In genomic region chr4:143296153-143296552, GRCm38 (mm10) we compare ENCODE assay signal across 11 mouse cellular contexts. TPM values are rescaled to one million over a fixed set of nuclear protein-coding genes. Genes with fewer than 3 reads are reported as not detected.
DNase-seq lines count a peak whose midpoint lies in the region; ATAC-seq lines count a peak whose summit lies in the region.
"Had no signal": no experiment of that assay in that cellular context is flagged by ENCODE, and none has a peak within 500 bp of the region (broad histone marks: within the 10 kb centered on the region; RNA-seq: fewer than 3 reads in every experiment).

No protein-coding gene starts in this region.

- no peak overlapping the region for H3K9ac ChIP-seq in hindbrain, embryonic 12.5 days
- no peak overlapping the region for H3K9ac ChIP-seq in stomach, embryonic 16.5 days (ENCODE audit: low read length)

- 0 out of 2 replicates have a peak, but pooled peaks cover 4% of the 10 kb centered on the region for H3K9me3 ChIP-seq in hindbrain, embryonic 12.5 days (replicated peaks)
- H3K9me3 ChIP-seq in stomach, embryonic 16.5 days (replicated peaks; ENCODE audit: control insufficient read depth, low read length), result no peaks in the 10 kb centered on the region
- H3K9me3 ChIP-seq: heart, embryonic 10.5 days had no signal

- peak; percentile 66 for DNase-seq in urinary bladder, postnatal 14 days (ENCODE audit: low spot score)
- no peak for DNase-seq in urinary bladder, adult 2 months (ENCODE audit: low spot score)
- peak; percentile 41 for DNase-seq in lung, postnatal 10 days
- no peak for DNase-seq in cerebellum, postnatal 10 days
- no peak for DNase-seq in gastrocnemius, postnatal 25 days
- DNase-seq in cerebellum, adult 8-10 months, result no peak
- DNase-seq: cerebellum, adult 9-10 months had no signal

- H3K27me3 ChIP-seq in hindbrain, embryonic 12.5 days, result no peaks in the 10 kb centered on the region
- H3K27me3 ChIP-seq in stomach, embryonic 16.5 days (ENCODE audit: control insufficient read depth, insufficient read depth, low read length), result 0 out of 2 replicates have a peak, but pooled peaks cover 3% of the 10 kb centered on the region

- ATAC-seq in hindbrain, embryonic 12.5 days (ENCODE audit: low FRiP score), result no peak
- no peak for ATAC-seq in stomach, embryonic 16.5 days (ENCODE audit: insufficient read depth, low FRiP score)

- H3K4me3 ChIP-seq in hindbrain, embryonic 12.5 days, result 0 out of 2 replicates have a peak overlapping the region, but pooled peaks have one; percentile 7
- H3K4me3 ChIP-seq in stomach, embryonic 16.5 days (replicated peaks; ENCODE audit: low read length), result no peak overlapping the region

- WGBS in hindbrain, embryonic 12.5 days, result 63% methylated on average over 5 of the region's 5 CpGs
- 65% methylated on average over 5 of the region's 5 CpGs for WGBS in stomach, embryonic 16.5 days

- H3K4me1 ChIP-seq in hindbrain, embryonic 12.5 days, result peaks cover 54% of the 10 kb centered on the region
- peaks cover 30% of the 10 kb centered on the region for H3K4me1 ChIP-seq in stomach, embryonic 16.5 days (ENCODE audit: control insufficient read depth, insufficient read depth, low read length)

- H3K27ac ChIP-seq in hindbrain, embryonic 12.5 days, result peak overlapping the region; percentile 30; the same call in 1 of the 2 replicates
- H3K27ac ChIP-seq in stomach, embryonic 16.5 days (ENCODE audit: low read length), result peak overlapping the region; percentile 73

- peak overlapping the region; percentile 62 for H3K4me2 ChIP-seq in hindbrain, embryonic 12.5 days (replicated peaks)
- H3K4me2 ChIP-seq in stomach, embryonic 16.5 days (ENCODE audit: low read depth, low read length), result no peak overlapping the region

- peaks cover 13% of the 10 kb centered on the region for H3K36me3 ChIP-seq in hindbrain, embryonic 12.5 days
- peaks cover 3% of the 10 kb centered on the region; the same call in 1 of the 2 replicates for H3K36me3 ChIP-seq in stomach, embryonic 16.5 days (ENCODE audit: control insufficient read depth, insufficient read depth, low read length)

RNA-seq across cellular contexts. Expression of gene Pdpn, which starts 3.2 kb away (rescaled TPM):
- 64.0 and 72.1 TPM in 2 replicates for polyA plus RNA-seq in urinary bladder, adult 2 months (2012; rRNA removed)
- 83.2 and 89.1 TPM in 2 replicates for polyA plus RNA-seq in hindbrain, embryonic 12.5 days (2016; fragmentation: Nextera tagmentation; extraction: Ambion mirVana)
- polyA plus RNA-seq in stomach, embryonic 16.5 days (2015; fragmentation: Nextera tagmentation; extraction: Ambion mirVana), result 32.2 and 33.7 TPM in 2 replicates
- total RNA-seq in gastrocnemius, postnatal 25 days (2021), result 10 to 100 TPM in 1 of 2 experiments, 1 to 10 TPM in 1; 9.5 to 11.5 TPM

RNA-seq across cellular contexts. Expression of gene Lrrc38, which starts 53.4 kb away (rescaled TPM):
- polyA plus RNA-seq in urinary bladder, adult 2 months (2012; rRNA removed), result 0.04 TPM in 1 of 2 replicates, not detected in the other
- 0.44 and 0.79 TPM in 2 replicates for polyA plus RNA-seq in hindbrain, embryonic 12.5 days (2016; fragmentation: Nextera tagmentation; extraction: Ambion mirVana)
- 0.23 TPM in 1 of 2 replicates, not detected in the other for polyA plus RNA-seq in stomach, embryonic 16.5 days (2015; fragmentation: Nextera tagmentation; extraction: Ambion mirVana)
- total RNA-seq in gastrocnemius, postnatal 25 days (2021), result 10 to 100 TPM; 22.7 to 26.8 TPM
- polyA plus RNA-seq: large intestine, adult 2 months had no signal

Comparison
In these comparisons a context has a peak if more than half of its experiments do, and no peak if none do; other contexts are left out.
1. DNase-seq: peak in urinary bladder, postnatal 14 days (single experiment) and lung, postnatal 10 days (single experiment); none in urinary bladder, adult 2 months (single experiment), cerebellum, postnatal 10 days (0 of 2), gastrocnemius, postnatal 25 days (single experiment) and cerebellum, adult 8-10 months (single experiment).